Mouse (Mus musculus): ENCODE data around the gene Tpr. TPM values are rescaled to one million over a fixed set of nuclear protein-coding genes. Genes with fewer than 3 reads are reported as not detected.

Gene Tpr
- total and polyA plus RNA-seq, 3 experiments: 213 to 382 (median 229) TPM

- no peak overlapping the region for H3K4me3 ChIP-seq (ENCODE audit: control insufficient read depth in 1 of 2, insufficient read depth in 1 of 2, low read depth in 2 of 2, low read length in 2 of 2)
- no peak overlapping the region for H3K9ac ChIP-seq (ENCODE audit: control insufficient read depth, low read depth, low read length, poor library complexity, severe bottlenecking)
- TF ChIP-seq POLR2A (IDR thresholded peaks at IDR 0.05; ENCODE audit: control insufficient read depth in 1 of 2, insufficient read depth in 1 of 2, low read depth in 1 of 2, low read length in 2 of 2, poor library complexity in 1 of 2) (no peak), CHD2 (IDR thresholded peaks at IDR 0.05; ENCODE audit: low read length) (no peak), ELF1 (IDR thresholded peaks at IDR 0.05; ENCODE audit: low read depth, low read length) (no peak), HCFC1 (IDR thresholded peaks at IDR 0.05; ENCODE audit: low read depth, low read length) (no peak), BHLHE40 (IDR thresholded peaks at IDR 0.05; ENCODE audit: borderline replicate concordance, low read depth, low read length) (no peak)
- H3K36me3 ChIP-seq (ENCODE audit: control insufficient read depth in 1 of 2, insufficient read depth in 2 of 2, low read length in 2 of 2): peaks cover 0 to 8% of the 10 kb centered on the region in 2 experiments; a peak in 2 of 4 replicates
- no peaks in the 10 kb centered on the region for H3K9me3 ChIP-seq (replicated peaks; ENCODE audit: insufficient read depth, low read length)
- H3K27me3 ChIP-seq (ENCODE audit: control insufficient read depth in 1 of 2, insufficient read depth in 2 of 2, low read length in 2 of 2): no peaks in the 10 kb centered on the region
- no peak for DNase-seq (ENCODE audit: low read depth, low spot score)
- peaks cover 5 to 8% of the 10 kb centered on the region in 2 experiments for H3K4me1 ChIP-seq (ENCODE audit: control insufficient read depth in 1 of 2, insufficient read depth in 2 of 2, low read length in 2 of 2)
- H3K79me2 ChIP-seq (ENCODE audit: control insufficient read depth, insufficient read depth, low read length, poor library complexity): no peaks in the 10 kb centered on the region
- no peak overlapping the region for H3K27ac ChIP-seq (ENCODE audit: control insufficient read depth, low read depth, low read length)
These were observed 68.0 kb downstream of the Tpr start for GRCm38 (mm10) chr1:150460595-150460994.

GRCm38 (mm10) chr1:150463068-150463467, 70.4 kb downstream of the Tpr start:
- H3K4me3 ChIP-seq (ENCODE audit: control insufficient read depth in 1 of 2, insufficient read depth in 1 of 2, low read depth in 2 of 2, low read length in 2 of 2): no peak overlapping the region
- H3K36me3 ChIP-seq (ENCODE audit: control insufficient read depth in 1 of 2, insufficient read depth in 2 of 2, low read length in 2 of 2): peaks cover 0 to 8% of the 10 kb centered on the region in 2 experiments; a peak in 2 of 4 replicates
- no peak for TF ChIP-seq TAL1 (IDR thresholded peaks at IDR 0.05; ENCODE audit: low read length)
- TF ChIP-seq ETS1 (IDR thresholded peaks at IDR 0.05; ENCODE audit: low read depth, low read length): no peak
- TF ChIP-seq ZMIZ1 (IDR thresholded peaks at IDR 0.05; ENCODE audit: low read depth, low read length): no peak
- no peak for TF ChIP-seq MAZ (IDR thresholded peaks at IDR 0.05; ENCODE audit: low read depth, low read length)
- no peak for TF ChIP-seq POLR2AphosphoS5 (IDR thresholded peaks at IDR 0.05; ENCODE audit: borderline replicate concordance, low read depth, low read length)
- TF ChIP-seq RAD21 (IDR thresholded peaks at IDR 0.05; ENCODE audit: low read depth, low read length): no peak
- no peak for TF ChIP-seq POLR2AphosphoS2 (IDR thresholded peaks at IDR 0.05; ENCODE audit: low read length)
- no peak for TF ChIP-seq MYB (IDR thresholded peaks at IDR 0.05; ENCODE audit: low read depth, low read length)
- no peak for TF ChIP-seq EP300 (IDR thresholded peaks at IDR 0.05; ENCODE audit: low read depth in 1 of 2, low read length in 2 of 2)
- TF ChIP-seq MYC (IDR thresholded peaks at IDR 0.05; ENCODE audit: low read depth, low read length): no peak
- TF ChIP-seq MXI1 (IDR thresholded peaks at IDR 0.05; ENCODE audit: low read depth, low read length): no peak
- no peak for TF ChIP-seq CHD1 (IDR thresholded peaks at IDR 0.05; ENCODE audit: low read depth, low read length)
- no peak for TF ChIP-seq USF2 (IDR thresholded peaks at IDR 0.05; ENCODE audit: borderline replicate concordance in 1 of 2, insufficient read depth in 1 of 2, low read depth in 1 of 2, low read length in 2 of 2)
- no peak for TF ChIP-seq CTCF (IDR thresholded peaks at IDR 0.05 in 2 of 3, conservative IDR thresholded peaks at IDR 0.05 in 1 of 3; ENCODE audit: control insufficient read depth in 1 of 3, insufficient read depth in 1 of 3, low read depth in 2 of 3, low read length in 3 of 3, poor library complexity in 1 of 3, severe bottlenecking in 1 of 3)
- TF ChIP-seq ZKSCAN1 (IDR thresholded peaks at IDR 0.05; ENCODE audit: low read depth, low read length): no peak
- TF ChIP-seq ZNF384 (IDR thresholded peaks at IDR 0.05; ENCODE audit: low read depth, low read length): no peak
- TF ChIP-seq USF1 (IDR thresholded peaks at IDR 0.05; ENCODE audit: low read depth, low read length): no peak
- H3K9me3 ChIP-seq (replicated peaks; ENCODE audit: insufficient read depth, low read length): no peaks in the 10 kb centered on the region
- H3K27me3 ChIP-seq (ENCODE audit: control insufficient read depth in 1 of 2, insufficient read depth in 2 of 2, low read length in 2 of 2): no peaks in the 10 kb centered on the region
- no peaks in the 10 kb centered on the region for H3K79me2 ChIP-seq (ENCODE audit: control insufficient read depth, insufficient read depth, low read length, poor library complexity)
- DNase-seq (ENCODE audit: low read depth, low spot score): no peak
- no peak overlapping the region for H3K27ac ChIP-seq (ENCODE audit: control insufficient read depth, low read depth, low read length)
- H3K9ac ChIP-seq (ENCODE audit: control insufficient read depth, low read depth, low read length, poor library complexity, severe bottlenecking): no peak overlapping the region
- H3K4me1 ChIP-seq (ENCODE audit: control insufficient read depth in 1 of 2, insufficient read depth in 2 of 2, low read length in 2 of 2): peaks cover 5 to 8% of the 10 kb centered on the region in 2 experiments
